Mouse (Mus musculus) myocyte (in vitro differentiated cells): ENCODE data around the gene 4933409G03Rik.
"Not testable (repeated sequence)": the region's sequence is repeated elsewhere in the genome, so short reads cannot be mapped to it uniquely, and the experiment has no call there.

Experiments
- CEBPB ChIP-seq: IDR thresholded peaks from 2 replicates; pipeline ENCODE4 v1.6.1; 2011; ENCODE audit warnings: mild to moderate bottlenecking, moderate library complexity; ENCODE audit not compliant: poor library complexity, insufficient read depth, severe bottlenecking
- E2F4 ChIP-seq: IDR thresholded peaks from one replicate; pipeline ENCODE4 v1.6.1; 2011; ENCODE audit warnings: mild to moderate bottlenecking, control low read depth, moderate library complexity; ENCODE audit not compliant: insufficient read depth
- MAX ChIP-seq: IDR thresholded peaks from one replicate; pipeline ENCODE4 v1.6.1; 2011; ENCODE audit warnings: low read depth, mild to moderate bottlenecking, control low read depth
- MYOD1 ChIP-seq, 3 experiments: IDR thresholded peaks; one replicate each; pipeline ENCODE4 v1.6.1; 2011; ENCODE audit warnings: control low read depth in 2 of 3, low read depth in 2 of 3, mild to moderate bottlenecking in 2 of 3, moderate library complexity in 1 of 3; ENCODE audit not compliant: insufficient read length in 2 of 3, control insufficient read depth in 1 of 3
- MYOG ChIP-seq, 3 experiments: IDR thresholded peaks; one replicate each; pipeline ENCODE4 v1.6.1; 2011; ENCODE audit warnings: control low read depth in 2 of 3, low read depth in 2 of 3, mild to moderate bottlenecking in 2 of 3; ENCODE audit not compliant: insufficient read length in 2 of 3, control insufficient read depth in 1 of 3, insufficient read depth in 1 of 3
- POLR2A ChIP-seq: IDR thresholded peaks from one replicate; pipeline ENCODE4 v1.6.1; 2011; ENCODE audit warnings: low read depth, mild to moderate bottlenecking, control low read depth, moderate library complexity; ENCODE audit not compliant: insufficient read length
- POLR2AphosphoS2 ChIP-seq: IDR thresholded peaks from one replicate; pipeline ENCODE4 v1.6.1; 2011; ENCODE audit warnings: low read depth, control low read depth; ENCODE audit not compliant: insufficient read length
- REST ChIP-seq: IDR thresholded peaks from one replicate; pipeline ENCODE4 v1.6.1; 2011; ENCODE audit warnings: mild to moderate bottlenecking, control low read depth, moderate library complexity; ENCODE audit not compliant: insufficient read depth, insufficient read length
- TCF12 ChIP-seq: IDR thresholded peaks from one replicate; pipeline ENCODE4 v1.6.1; 2011; ENCODE audit warnings: mild to moderate bottlenecking, control low read depth; ENCODE audit not compliant: poor library complexity, insufficient read depth, severe bottlenecking
- TCF3 ChIP-seq: IDR thresholded peaks from one replicate; pipeline ENCODE4 v1.6.1; 2011; ENCODE audit warnings: low read depth, control low read depth; ENCODE audit not compliant: insufficient read length
- USF1 ChIP-seq: IDR thresholded peaks from one replicate; pipeline ENCODE4 v1.6.1; 2011; ENCODE audit warnings: low read depth, mild to moderate bottlenecking, control low read depth, moderate library complexity

- not testable (repeated sequence) for TF ChIP-seq USF1; POLR2A; CEBPB; TCF12; TCF3; MAX; MYOG (IDR thresholded peaks at IDR 0.05; ENCODE audit: control insufficient read depth in 1 of 3, insufficient read depth in 1 of 3, insufficient read length in 2 of 3, low read depth in 2 of 3); POLR2AphosphoS2; MYOD1 (IDR thresholded peaks at IDR 0.05; ENCODE audit: control insufficient read depth in 1 of 3, insufficient read length in 2 of 3, low read depth in 2 of 3); E2F4; REST
Measured at GRCm38 (mm10) chr2:68656186-68656585, 74.0 kb downstream of the 4933409G03Rik start, which contains the start of gene 4932414N04Rik.
